Mouse (Mus musculus): ENCODE results near the gene 2010111I01Rik.

2010111I01Rik gene

GRCm38 (mm10) chr13:63113881-63114301 lies 149.2 kb downstream of the 2010111I01Rik start:
- DNase-seq (ENCODE audit: low read depth), result no peak

- no peak for DNase-seq (ENCODE audit: low read depth)
These were observed 150.6 kb downstream of the 2010111I01Rik start for GRCm38 (mm10) chr13:63115187-63115784.

- no peak for DNase-seq (ENCODE audit: low read depth)
These were observed 152.9 kb downstream of the 2010111I01Rik start for GRCm38 (mm10) chr13:63117495-63118184.

GRCm38 (mm10) chr13:63118682-63119081 lies 154.0 kb downstream of the 2010111I01Rik start:
- no peak for DNase-seq (ENCODE audit: low read depth)

GRCm38 (mm10) chr13:63120296-63120695 lies 155.6 kb downstream of the 2010111I01Rik start:
- DNase-seq (ENCODE audit: low read depth), result no peak

GRCm38 (mm10) chr13:63121747-63122146 lies 157.1 kb downstream of the 2010111I01Rik start:
- no peak for DNase-seq (ENCODE audit: low read depth)

- DNase-seq (ENCODE audit: low read depth), result no peak
These were observed 161.5 kb downstream of the 2010111I01Rik start for GRCm38 (mm10) chr13:63126206-63126605.

- no peak for DNase-seq (ENCODE audit: low read depth)
These were observed 162.8 kb downstream of the 2010111I01Rik start for GRCm38 (mm10) chr13:63127516-63127915.

GRCm38 (mm10) chr13:63134879-63135421 lies 170.3 kb downstream of the 2010111I01Rik start:
- no peak for DNase-seq (ENCODE audit: low read depth)

- no peak for DNase-seq (ENCODE audit: low read depth)
These were observed 171.3 kb downstream of the 2010111I01Rik start for GRCm38 (mm10) chr13:63135994-63136393.

- DNase-seq (ENCODE audit: low read depth), result no peak
These were observed 172.1 kb downstream of the 2010111I01Rik start for GRCm38 (mm10) chr13:63136775-63137174.

GRCm38 (mm10) chr13:63138376-63139048 lies 173.8 kb downstream of the 2010111I01Rik start:
- DNase-seq (ENCODE audit: low read depth), result no peak

GRCm38 (mm10) chr13:63139463-63140226 lies 175.0 kb downstream of the 2010111I01Rik start:
- no peak for DNase-seq (ENCODE audit: low read depth)

GRCm38 (mm10) chr13:63140784-63141183 lies 176.1 kb downstream of the 2010111I01Rik start:
- DNase-seq (ENCODE audit: low read depth), result no peak

GRCm38 (mm10) chr13:63141275-63141674 lies 176.6 kb downstream of the 2010111I01Rik start:
- DNase-seq (ENCODE audit: low read depth), result no peak

GRCm38 (mm10) chr13:63146604-63147188 lies 182.0 kb downstream of the 2010111I01Rik start:
- no peak for DNase-seq (ENCODE audit: low read depth)

- no peak for DNase-seq (ENCODE audit: low read depth)
These were observed 183.5 kb downstream of the 2010111I01Rik start for GRCm38 (mm10) chr13:63148157-63148556.

GRCm38 (mm10) chr13:63150470-63151020 lies 185.9 kb downstream of the 2010111I01Rik start:
- DNase-seq (ENCODE audit: low read depth), result no peak

GRCm38 (mm10) chr13:63151028-63151738 lies 186.5 kb downstream of the 2010111I01Rik start:
- DNase-seq (ENCODE audit: low read depth), result no peak

- no peak for DNase-seq (ENCODE audit: low read depth)
These were observed 187.8 kb downstream of the 2010111I01Rik start for GRCm38 (mm10) chr13:63152498-63152897.

GRCm38 (mm10) chr13:63153397-63153796 lies 188.7 kb downstream of the 2010111I01Rik start:
- DNase-seq (ENCODE audit: low read depth), result no peak

Data from c-Kit-positive CD71-negative TER-119-negative erythroid progenitor cells, embryonic 14.5 days (primary cell).